Mouse (Mus musculus): ENCODE results near the gene Setd2. TPM values are rescaled to one million over a fixed set of nuclear protein-coding genes. Genes with fewer than 3 reads are reported as not detected.

Gene Setd2
- polyA plus RNA-seq, 1 experiment = 49.4 TPM

- DNase-seq (ENCODE audit: low read depth in 1 of 2, low spot score in 2 of 2) = no peak
- Histone ChIP-seq H3K27ac (ENCODE audit: insufficient read depth, low read length) (no peak overlapping the region), H3K36me3 (ENCODE audit: control insufficient read depth, insufficient read depth, low read length) (peaks cover 44% of the 10 kb centered on the region), H3K4me3 (ENCODE audit: extremely low read depth, insufficient read depth, insufficient read length) (no peak overlapping the region), H3K4me1 (ENCODE audit: control insufficient read depth, insufficient read depth, insufficient read length) (peaks cover under 1% of the 10 kb centered on the region; the same call in 1 of the 2 replicates), H3K27me3 (ENCODE audit: control insufficient read depth, insufficient read depth, low read length) (no peaks in the 10 kb centered on the region)
- TF ChIP-seq CTCF (IDR thresholded peaks at IDR 0.05; ENCODE audit: extremely low read depth, insufficient read depth, insufficient read length, insufficient replicate concordance) (no peak), POLR2A (IDR thresholded peaks at IDR 0.05; ENCODE audit: low read depth, low read length) (no peak)
- WGBS = 93% methylated on average over 15 of the region's 15 CpGs
Observed at GRCm38 (mm10) chr9:110630171-110630570, 97.8 kb downstream of the Setd2 start.

DNA sequence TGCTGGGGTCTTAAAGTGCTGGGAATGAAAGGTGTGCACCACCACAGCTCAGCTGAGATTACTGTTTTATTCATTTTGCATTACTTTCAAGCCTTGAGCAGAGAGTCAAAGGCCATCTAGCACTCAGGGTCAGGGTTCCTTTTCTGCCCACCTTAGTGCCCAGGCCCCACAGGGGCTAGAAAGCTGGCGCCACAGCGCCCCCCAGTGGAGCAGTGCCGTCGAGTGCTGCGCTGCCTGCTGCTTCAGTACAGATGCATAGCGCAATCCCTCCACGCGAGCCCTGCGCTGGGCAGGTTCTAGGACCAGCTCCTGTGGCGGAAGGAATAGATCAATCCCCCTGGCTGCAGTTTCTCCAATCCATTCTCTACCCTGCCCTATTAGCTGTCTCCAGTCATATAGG lies 98.8 kb downstream of the Setd2 start:
- Histone ChIP-seq H3K4me1 (ENCODE audit: control insufficient read depth, insufficient read depth, insufficient read length) (no peaks in the 10 kb centered on the region), H3K27ac (ENCODE audit: insufficient read depth, low read length) (no peak overlapping the region), H3K27me3 (ENCODE audit: control insufficient read depth, insufficient read depth, low read length) (no peaks in the 10 kb centered on the region), H3K4me3 (ENCODE audit: extremely low read depth, insufficient read depth, insufficient read length) (no peak overlapping the region), H3K36me3 (ENCODE audit: control insufficient read depth, insufficient read depth, low read length) (peaks cover 42% of the 10 kb centered on the region)
- TF ChIP-seq POLR2A (IDR thresholded peaks at IDR 0.05; ENCODE audit: low read depth, low read length) (no peak), CTCF (IDR thresholded peaks at IDR 0.05; ENCODE audit: extremely low read depth, insufficient read depth, insufficient read length, insufficient replicate concordance) (peak; percentile 51; the same call in 1 of the 2 replicates)
- DNase-seq (ENCODE audit: low read depth in 1 of 2, low spot score in 2 of 2) = peak in 1 of 2 experiments; percentile 40
- WGBS = 80% methylated on average over 10 of the region's 10 CpGs

DNA sequence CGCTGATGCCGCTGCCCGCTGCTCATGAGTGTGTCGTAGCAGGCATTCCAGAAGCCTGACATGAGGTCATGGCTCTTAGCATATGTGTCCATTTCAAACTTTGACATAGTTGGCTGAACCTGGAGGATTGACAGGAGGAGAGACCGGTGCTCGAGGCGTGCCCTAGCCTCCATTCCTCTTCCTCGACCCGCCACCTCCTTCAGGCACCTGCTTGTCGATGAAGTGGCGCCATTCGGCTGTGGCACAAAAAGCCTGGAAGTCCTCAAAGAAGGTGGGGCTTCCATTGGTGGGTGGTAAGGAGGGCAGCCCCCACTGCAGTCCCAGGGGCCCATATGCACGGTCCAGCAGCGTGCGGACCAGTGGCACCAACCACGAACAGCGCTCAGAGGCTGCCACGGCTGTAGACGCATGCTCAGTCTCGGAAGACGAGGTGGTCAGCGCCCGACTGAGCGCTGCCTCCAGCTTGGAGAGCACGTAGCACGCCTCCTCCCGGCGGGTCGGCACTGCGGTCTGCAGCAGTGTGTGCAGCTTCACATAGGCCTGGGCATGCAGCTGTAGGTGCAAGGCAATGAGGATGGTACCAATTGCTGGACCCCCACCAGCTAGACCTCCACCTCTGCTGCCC lies 99.4 kb downstream of the Setd2 start:
- WGBS = 93% methylated on average over 30 of the region's 30 CpGs
- no peak overlapping the region for H3K4me3 ChIP-seq (ENCODE audit: extremely low read depth, insufficient read depth, insufficient read length)
- no peak for TF ChIP-seq CTCF (IDR thresholded peaks at IDR 0.05; ENCODE audit: extremely low read depth, insufficient read depth, insufficient read length, insufficient replicate concordance)
- TF ChIP-seq POLR2A (IDR thresholded peaks at IDR 0.05; ENCODE audit: low read depth, low read length) = no peak

GRCm38 (mm10) chr9:110632671-110633070 lies 100.3 kb downstream of the Setd2 start:
- no peaks in the 10 kb centered on the region for H3K27me3 ChIP-seq (ENCODE audit: control insufficient read depth, insufficient read depth, low read length)
- H3K4me1 ChIP-seq (ENCODE audit: control insufficient read depth, insufficient read depth, insufficient read length) = no peaks in the 10 kb centered on the region
- peaks cover 41% of the 10 kb centered on the region for H3K36me3 ChIP-seq (ENCODE audit: control insufficient read depth, insufficient read depth, low read length)
- H3K27ac ChIP-seq (ENCODE audit: insufficient read depth, low read length) = no peak overlapping the region
- no peak for TF ChIP-seq CTCF (IDR thresholded peaks at IDR 0.05; ENCODE audit: extremely low read depth, insufficient read depth, insufficient read length, insufficient replicate concordance)
- TF ChIP-seq POLR2A (IDR thresholded peaks at IDR 0.05; ENCODE audit: low read depth, low read length) = no peak
- no peak overlapping the region for H3K4me3 ChIP-seq (ENCODE audit: extremely low read depth, insufficient read depth, insufficient read length)
- 93% methylated on average over 15 of the region's 15 CpGs for WGBS
- no peak for DNase-seq (ENCODE audit: low read depth in 1 of 2, low spot score in 2 of 2)

More for the DNA sequence above, 99.4 kb downstream of the Setd2 start:
- Histone ChIP-seq H3K27ac (ENCODE audit: insufficient read depth, low read length) (no peak overlapping the region), H3K27me3 (ENCODE audit: control insufficient read depth, insufficient read depth, low read length) (no peaks in the 10 kb centered on the region), H3K36me3 (ENCODE audit: control insufficient read depth, insufficient read depth, low read length) (peaks cover 45% of the 10 kb centered on the region), H3K4me1 (ENCODE audit: control insufficient read depth, insufficient read depth, insufficient read length) (no peaks in the 10 kb centered on the region)
- no peak for DNase-seq (ENCODE audit: low read depth in 1 of 2, low spot score in 2 of 2)

GRCm38 (mm10) chr9:110633882-110634281 lies 101.5 kb downstream of the Setd2 start:
- Histone ChIP-seq H3K27me3 (ENCODE audit: control insufficient read depth, insufficient read depth, low read length) (no peaks in the 10 kb centered on the region), H3K4me1 (ENCODE audit: control insufficient read depth, insufficient read depth, insufficient read length) (no peaks in the 10 kb centered on the region), H3K36me3 (ENCODE audit: control insufficient read depth, insufficient read depth, low read length) (peaks cover 40% of the 10 kb centered on the region), H3K27ac (ENCODE audit: insufficient read depth, low read length) (no peak overlapping the region), H3K4me3 (ENCODE audit: extremely low read depth, insufficient read depth, insufficient read length) (no peak overlapping the region)
- no peak for TF ChIP-seq POLR2A (IDR thresholded peaks at IDR 0.05; ENCODE audit: low read depth, low read length)
- no peak for TF ChIP-seq CTCF (IDR thresholded peaks at IDR 0.05; ENCODE audit: extremely low read depth, insufficient read depth, insufficient read length, insufficient replicate concordance)
- no peak for DNase-seq (ENCODE audit: low read depth in 1 of 2, low spot score in 2 of 2)
- 88% methylated on average over 17 of the region's 17 CpGs for WGBS

DNA sequence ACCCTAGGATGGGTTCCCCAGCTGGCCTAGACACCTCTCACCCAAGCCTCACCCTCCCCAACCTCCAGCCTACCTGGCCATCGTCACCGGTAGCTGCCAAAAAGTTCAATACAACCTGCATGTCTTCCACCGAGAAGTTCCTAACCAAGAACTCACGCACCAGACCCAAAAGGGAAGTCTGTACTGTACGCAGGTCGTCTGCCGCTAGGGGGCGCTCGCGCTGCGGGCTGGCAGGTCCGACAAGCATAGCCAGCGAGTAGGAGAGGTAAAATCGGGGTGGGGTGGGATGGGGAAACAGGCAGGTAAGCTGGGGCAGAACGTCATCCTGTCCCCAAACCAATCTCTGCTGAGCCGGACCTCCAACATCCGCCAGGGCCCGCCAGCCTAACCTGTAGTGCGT lies 102.8 kb downstream of the Setd2 start:
- no peak overlapping the region for H3K27ac ChIP-seq (ENCODE audit: insufficient read depth, low read length)
- no peaks in the 10 kb centered on the region for H3K4me1 ChIP-seq (ENCODE audit: control insufficient read depth, insufficient read depth, insufficient read length)
- peaks cover 31% of the 10 kb centered on the region for H3K36me3 ChIP-seq (ENCODE audit: control insufficient read depth, insufficient read depth, low read length)
- TF ChIP-seq CTCF (IDR thresholded peaks at IDR 0.05; ENCODE audit: extremely low read depth, insufficient read depth, insufficient read length, insufficient replicate concordance) (peak; percentile 99), POLR2A (IDR thresholded peaks at IDR 0.05; ENCODE audit: low read depth, low read length) (no peak)
- 18% methylated on average over 19 of the region's 19 CpGs for WGBS
- H3K4me3 ChIP-seq (ENCODE audit: extremely low read depth, insufficient read depth, insufficient read length) = no peak overlapping the region
- peak; percentile 58 to 89 for DNase-seq (ENCODE audit: low read depth in 1 of 2, low spot score in 2 of 2)
- no peaks in the 10 kb centered on the region for H3K27me3 ChIP-seq (ENCODE audit: control insufficient read depth, insufficient read depth, low read length)

DNA sequence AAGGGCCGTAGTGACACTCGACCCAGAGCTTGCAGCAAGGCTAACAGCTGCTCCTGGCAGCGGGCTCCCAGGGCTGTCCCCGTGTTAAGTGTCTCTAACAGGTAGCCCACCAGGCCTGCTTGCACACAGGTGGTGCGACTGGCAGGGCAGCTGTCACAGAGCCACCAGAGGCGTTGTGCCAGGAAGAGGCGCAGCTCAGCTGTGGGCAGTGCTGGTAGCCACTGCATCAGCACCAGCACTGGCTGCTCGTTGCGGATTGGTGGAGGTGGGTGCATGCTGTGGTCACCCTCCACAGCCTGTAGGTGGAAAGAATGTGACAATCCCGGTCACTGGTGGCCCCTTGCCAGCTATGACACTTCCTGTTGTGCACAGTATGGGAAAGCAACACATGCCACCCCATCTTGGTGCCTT lies 106.2 kb downstream of the Setd2 start:
- TF ChIP-seq CTCF (IDR thresholded peaks at IDR 0.05; ENCODE audit: extremely low read depth, insufficient read depth, insufficient read length, insufficient replicate concordance) (no peak), POLR2A (IDR thresholded peaks at IDR 0.05; ENCODE audit: low read depth, low read length) (no peak)
- no peaks in the 10 kb centered on the region for H3K27me3 ChIP-seq (ENCODE audit: control insufficient read depth, insufficient read depth, low read length)
- peaks cover 7% of the 10 kb centered on the region; the same call in 1 of the 2 replicates for H3K4me1 ChIP-seq (ENCODE audit: control insufficient read depth, insufficient read depth, insufficient read length)
- WGBS = 92% methylated on average over 10 of the region's 10 CpGs
- H3K27ac ChIP-seq (ENCODE audit: insufficient read depth, low read length) = no peak overlapping the region
- no peak overlapping the region for H3K4me3 ChIP-seq (ENCODE audit: extremely low read depth, insufficient read depth, insufficient read length)
- no peak for DNase-seq (ENCODE audit: low read depth in 1 of 2, low spot score in 2 of 2)
- peaks cover 21% of the 10 kb centered on the region for H3K36me3 ChIP-seq (ENCODE audit: control insufficient read depth, insufficient read depth, low read length)
